Mouse (Mus musculus) neural tube, embryonic 14.5 days (tissue): ENCODE data around the gene Mcm8. TPM values are rescaled to one million over a fixed set of nuclear protein-coding genes. Genes with fewer than 3 reads are reported as not detected.

Experiments
- ATAC-seq: fragments of 200-750 bp; cut with Nextera tagmentation; 2 replicates; pipeline ENCODE4 v1.8.0; 2017; ENCODE audit warnings: low read depth, mild to moderate bottlenecking, moderate TSS enrichment, moderate library complexity
- H3K27ac ChIP-seq: fragments of 300-500 bp; sonication (generic); 2 replicates; pipeline ENCODE4 v1.5.1; 2014; ENCODE audit warnings: low read depth, mild to moderate bottlenecking, control low read depth, low read length, moderate library complexity, mixed read lengths
- H3K27me3 ChIP-seq: fragments of 300-500 bp; sonication (generic); 2 replicates; pipeline ENCODE4 v1.6.1; 2014; ENCODE audit warnings: low read length; ENCODE audit not compliant: control insufficient read depth, insufficient read depth
- H3K36me3 ChIP-seq: fragments of 300-500 bp; sonication (generic); 2 replicates; pipeline ENCODE4 v1.6.1; 2014; ENCODE audit warnings: low read length, mixed read lengths; ENCODE audit not compliant: control insufficient read depth, insufficient read depth
- H3K4me1 ChIP-seq: fragments of 300-500 bp; sonication (generic); 2 replicates; pipeline ENCODE4 v1.6.1; 2014; ENCODE audit warnings: low read length; ENCODE audit not compliant: control insufficient read depth, insufficient read depth
- H3K4me2 ChIP-seq: fragments of 300-500 bp; sonication (generic); 2 replicates; pipeline ENCODE4 v1.6.1; 2014; ENCODE audit warnings: mild to moderate bottlenecking, low read depth, low read length, control low read depth
- H3K4me3 ChIP-seq: fragments of 300-500 bp; sonication (generic); 2 replicates; pipeline ENCODE4 v1.5.1; 2014; ENCODE audit warnings: low read depth, low read length, control low read depth, mixed read lengths
- H3K9ac ChIP-seq: fragments of 300-500 bp; sonication (generic); replicated peaks from 2 replicates; pipeline ENCODE4 v1.6.1; 2014; ENCODE audit warnings: low read depth, mild to moderate bottlenecking, control low read depth, low read length, mixed read lengths
- H3K9me3 ChIP-seq: fragments of 300-500 bp; sonication (generic); 2 replicates; pipeline ENCODE4 v1.6.1; 2016; ENCODE audit warnings: low read length; ENCODE audit not compliant: control insufficient read depth
- WGBS: fragments of 180-500 bp; shearing (Covaris S2); extraction: QIAGEN DNeasy Blood & Tissue Kit; methylation state at CpG from one replicate; pipeline ENCODE4 v1.1.7; 2014; 5-methylcytosine and 5-hydroxymethylcytosine counted together
- polyA plus RNA-seq: library from polyadenylated mRNA; unstranded; fragments of >200 nt; fragmentation: Nextera tagmentation; extraction: Ambion mirVana; gene quantifications from 2 replicates; pipeline ENCODE4 v1.2.1, GENCODE M21; 2014

Mcm8 gene
- polyA plus RNA-seq, 1 experiment from 2014 or later, result 5.7 TPM

- Histone ChIP-seq H3K27me3 (peaks cover 15% of the 10 kb centered on the region), H3K9ac (peak within 1 kb of the TSS; percentile 57), H3K9me3 (no peaks in the 10 kb centered on the region), H3K4me2 (peak within 1 kb of the TSS; percentile 99), H3K36me3 (no peaks in the 10 kb centered on the region), H3K27ac (no peak within 1 kb of the TSS), H3K4me1 (0 out of 2 replicates have a peak, but pooled peaks cover 3% of the 10 kb centered on the region), H3K4me3 (peak within 1 kb of the TSS; percentile 47)
- WGBS, result 7% methylated on average over 12 of the region's 12 CpGs
- no peak for ATAC-seq
Observed at GRCm38 (mm10) chr2:132880844-132881645, 65.1 kb downstream of the Mcm8 start, which contains the start of gene Lrrn4. Gene Lrrn4 (minus strand): TSS chr2:132880891.

GRCm38 (mm10) chr2:132884303-132884967 lies 68.5 kb downstream of the Mcm8 start:
- Histone ChIP-seq H3K4me1 (no peaks in the 10 kb centered on the region), H3K27me3 (peaks cover 4% of the 10 kb centered on the region; the same call in 1 of the 2 replicates), H3K4me2 (no peak overlapping the region), H3K9me3 (no peaks in the 10 kb centered on the region), H3K4me3 (no peak overlapping the region), H3K9ac (no peak overlapping the region), H3K27ac (no peak overlapping the region), H3K36me3 (no peaks in the 10 kb centered on the region)
- 87% methylated on average over 8 of the region's 8 CpGs for WGBS
- ATAC-seq, result no peak

- Histone ChIP-seq H3K27me3 (peaks cover 4% of the 10 kb centered on the region; the same call in 1 of the 2 replicates), H3K4me2 (no peak overlapping the region), H3K9me3 (no peaks in the 10 kb centered on the region), H3K9ac (no peak overlapping the region), H3K36me3 (no peaks in the 10 kb centered on the region), H3K27ac (no peak overlapping the region), H3K4me1 (no peaks in the 10 kb centered on the region), H3K4me3 (no peak overlapping the region)
- WGBS, result 97% methylated on average over 6 of the region's 7 CpGs
- ATAC-seq, result no peak
Observed at GRCm38 (mm10) chr2:132885312-132885711, 69.4 kb downstream of the Mcm8 start.

Other genes starting within 250 kb of the Mcm8 start
- 103 and 108 TPM in 2 replicates for gene Gpcpd1, start 228.4 kb upstream of the Mcm8 start, polyA plus RNA-seq
- 22.1 and 26.3 TPM in 2 replicates for gene Shld1, start 129.2 kb upstream of the Mcm8 start, polyA plus RNA-seq
- gene Chgb, start 34.9 kb upstream of the Mcm8 start, polyA plus RNA-seq, result 75.8 and 78.8 TPM in 2 replicates
- 22.1 and 22.3 TPM in 2 replicates for gene Trmt6, start 86 bp upstream of the Mcm8 start, polyA plus RNA-seq
- gene Crls1, start 30.5 kb downstream of the Mcm8 start, polyA plus RNA-seq, result 11.3 and 11.6 TPM in 2 replicates
- 0.27 and 0.54 TPM in 2 replicates for gene Lrrn4, start 64.8 kb downstream of the Mcm8 start, polyA plus RNA-seq
- not detected in 2 replicates for gene Fermt1, start 129.8 kb downstream of the Mcm8 start, polyA plus RNA-seq